Mouse (Mus musculus) CH12.LX (cell line): ENCODE measurements at regions not wholly inside any gene's neighbourhood (a gene's known extent, or its start where the extent isn't known, plus 50 kb on each side); places are given as distances from the start of the nearest gene placed in this dataset.
"Not testable (repeated sequence)": the region's sequence is repeated elsewhere in the genome, so short reads cannot be mapped to it uniquely, and the experiment has no call there.

ENCODE experiments used
- DNase-seq: peaks from one replicate; pipeline ENCODE4 v3.0.0-alpha.2; 2013; ENCODE audit errors: extremely low read depth
- H3K27ac ChIP-seq: 2 replicates; pipeline ENCODE4 v1.5.1; 2012; ENCODE audit warnings: low read depth, mild to moderate bottlenecking, control low read depth, moderate library complexity; ENCODE audit not compliant: insufficient read depth
- H3K27me3 ChIP-seq: replicated peaks from 2 replicates; pipeline ENCODE3; 2012; ENCODE audit warnings: inconsistent platforms
- H3K36me3 ChIP-seq, 2 experiments: replicated peaks in 1 of 2; 2 replicates each; pipeline versions ENCODE3 to v1.6.1; 2012; ENCODE audit warnings: inconsistent platforms in 1 of 2, low read length in 1 of 2, mild to moderate bottlenecking in 1 of 2, mixed read lengths in 1 of 2, moderate library complexity in 1 of 2; ENCODE audit not compliant: control insufficient read depth in 1 of 2, insufficient read depth in 1 of 2
- H3K4me1 ChIP-seq, 2 experiments: 2 replicates each; pipeline ENCODE4 v1.6.1; 2012; ENCODE audit warnings: inconsistent platforms in 1 of 2, moderate library complexity in 1 of 2; ENCODE audit not compliant: insufficient read depth in 2 of 2, control insufficient read depth in 1 of 2
- H3K4me2 ChIP-seq: 2 replicates; pipeline ENCODE4 v1.6.1; 2012; ENCODE audit warnings: low read depth, mild to moderate bottlenecking, control low read depth; ENCODE audit not compliant: poor library complexity, insufficient read depth, severe bottlenecking
- H3K4me3 ChIP-seq, 3 experiments: fragments of 150-350 bp in 1 of 3; sonication (generic) in 1 of 3; replicated peaks in 1 of 3; 2 replicates each; pipeline versions ENCODE3 to v1.5.1; 2011 to 2012; ENCODE audit warnings: low read depth in 2 of 3, low read length in 2 of 3, mild to moderate bottlenecking in 2 of 3, moderate library complexity in 2 of 3, control low read depth in 1 of 3, improper control_type of control experiment in 1 of 3, inconsistent platforms in 1 of 3, mixed read lengths in 1 of 3; ENCODE audit not compliant: poor library complexity in 1 of 3
- H3K79me2 ChIP-seq: replicated peaks from 2 replicates; pipeline ENCODE4 v1.6.1; 2012; ENCODE audit warnings: mild to moderate bottlenecking, moderate library complexity; ENCODE audit not compliant: control insufficient read depth, poor library complexity, insufficient read depth, severe bottlenecking; ENCODE audit errors: extremely low read depth
- H3K9ac ChIP-seq: 2 replicates; pipeline ENCODE4 v1.6.1; 2012; ENCODE audit warnings: low read depth, mild to moderate bottlenecking, control low read depth, moderate library complexity; ENCODE audit not compliant: insufficient read depth
- H3K9me3 ChIP-seq: replicated peaks from 2 replicates; pipeline ENCODE3; 2012; ENCODE audit warnings: low read length, inconsistent platforms, mixed read lengths
- CHD1 ChIP-seq: IDR thresholded peaks from 2 replicates; pipeline ENCODE4 v1.6.1; 2012; ENCODE audit warnings: low read depth, low read length, improper control_type of control experiment, inconsistent platforms
- E2F4 ChIP-seq: IDR thresholded peaks from 2 replicates; pipeline ENCODE4 v1.6.1; 2011; ENCODE audit warnings: low read depth, low read length, improper control_type of control experiment; ENCODE audit not compliant: insufficient replicate concordance
- EP300 ChIP-seq: IDR thresholded peaks from 2 replicates; pipeline ENCODE4 v1.6.1; 2011; ENCODE audit warnings: low read length, improper control_type of control experiment
- ETS1 ChIP-seq: conservative IDR thresholded peaks from 2 replicates; pipeline ENCODE4 v1.6.1; 2012; ENCODE audit warnings: low read depth, mild to moderate bottlenecking, inconsistent platforms, low read length, improper control_type of control experiment, moderate library complexity
- GABPA ChIP-seq: IDR thresholded peaks from 2 replicates; pipeline ENCODE4 v1.6.1; 2012; ENCODE audit warnings: low read depth, low read length, improper control_type of control experiment, inconsistent platforms; ENCODE audit not compliant: insufficient replicate concordance
- HCFC1 ChIP-seq: IDR thresholded peaks from 2 replicates; pipeline ENCODE4 v1.6.1; 2012; ENCODE audit warnings: low read depth, mild to moderate bottlenecking, inconsistent platforms, low read length, improper control_type of control experiment
- JUN ChIP-seq: IDR thresholded peaks from 2 replicates; pipeline ENCODE4 v1.6.1; 2011; ENCODE audit warnings: low read depth, mild to moderate bottlenecking, low read length, improper control_type of control experiment, moderate library complexity; ENCODE audit not compliant: insufficient read depth
- MAX ChIP-seq: IDR thresholded peaks from 2 replicates; pipeline ENCODE4 v1.6.1; 2011; ENCODE audit warnings: low read length, improper control_type of control experiment
- MYC ChIP-seq: IDR thresholded peaks from 2 replicates; pipeline ENCODE4 v1.6.1; 2011; ENCODE audit warnings: low read depth, mild to moderate bottlenecking, improper control_type of control experiment, low read length
- PAX5 ChIP-seq: IDR thresholded peaks from 2 replicates; pipeline ENCODE4 v1.6.1; 2012; ENCODE audit warnings: low read length, inconsistent platforms, mixed read lengths
- POLR2A ChIP-seq: IDR thresholded peaks from 2 replicates; pipeline ENCODE4 v1.6.1; 2011; ENCODE audit warnings: low read depth, mild to moderate bottlenecking, improper control_type of control experiment, low read length
- RCOR1 ChIP-seq: conservative IDR thresholded peaks from 2 replicates; pipeline ENCODE4 v1.6.1; 2012; ENCODE audit warnings: low read depth, mild to moderate bottlenecking, inconsistent platforms, low read length, improper control_type of control experiment
- SIN3A ChIP-seq: IDR thresholded peaks from 2 replicates; pipeline ENCODE4 v1.6.1; 2012; ENCODE audit warnings: low read length, improper control_type of control experiment, inconsistent platforms
- TBP ChIP-seq: conservative IDR thresholded peaks from 2 replicates; pipeline ENCODE4 v1.6.1; 2011; ENCODE audit warnings: low read depth, low read length, improper control_type of control experiment
- USF1 ChIP-seq: IDR thresholded peaks from 2 replicates; pipeline ENCODE4 v1.6.1; 2014; ENCODE audit warnings: low read depth, mild to moderate bottlenecking, inconsistent platforms, low read length, improper control_type of control experiment
- ZC3H11A ChIP-seq: IDR thresholded peaks from 2 replicates; pipeline ENCODE4 v1.6.1; 2012; ENCODE audit warnings: low read depth, mild to moderate bottlenecking, inconsistent platforms, low read length, improper control_type of control experiment
- ZNF384 ChIP-seq: IDR thresholded peaks from 2 replicates; pipeline ENCODE4 v1.6.1; 2012; ENCODE audit warnings: low read depth, low read length, improper control_type of control experiment, inconsistent platforms
- dilution Hi-C: fragments of 300-500 bp; cut with MboI; formaldehyde crosslinking; loops from 2 replicates; pipeline ENCODE4 v1.14.3; 2020; ENCODE audit warnings: low sequenced_read_pairs; ENCODE audit not compliant: extremely low pct_unique_long_range_greater_than_20kb, extremely low pct_ligation_motif_present
- in situ Hi-C: fragments of 300-500 bp; cut with MboI; formaldehyde crosslinking; loops from 3 replicates; pipeline ENCODE4 v1.14.3; 2019; ENCODE audit warnings: low sequenced_read_pairs, low pct_ligation_motif_present, low pct_unique_long_range_greater_than_20kb, mixed read lengths

- H3K4me2 ChIP-seq: not testable (repeated sequence)
Measured at GRCm38 (mm10) chr5:129294861-129295542, 198.5 kb downstream of the Adgrd1 start.

GRCm38 (mm10) chr5:129297657-129298349 is 201.3 kb downstream of the Adgrd1 start:
- no peaks in the 10 kb centered on the region for H3K79me2 ChIP-seq
- H3K27ac ChIP-seq: no peak overlapping the region
- H3K27me3 ChIP-seq: peaks cover 2% of the 10 kb centered on the region
- no peak for TF ChIP-seq TBP
- no peak for TF ChIP-seq ZC3H11A
- TF ChIP-seq JUN: no peak
- TF ChIP-seq ETS1: no peak
- no peak for TF ChIP-seq RCOR1
- no peak for TF ChIP-seq MYC
- no peak for TF ChIP-seq MAX
- TF ChIP-seq PAX5: no peak
- TF ChIP-seq HCFC1: no peak
- no peak for TF ChIP-seq EP300
- no peak for TF ChIP-seq CHD1
- TF ChIP-seq E2F4: no peak
- TF ChIP-seq ZNF384: no peak
- no peak for TF ChIP-seq SIN3A
- TF ChIP-seq GABPA: no peak
- no peak for TF ChIP-seq USF1
- TF ChIP-seq POLR2A: no peak
- dilution Hi-C loops: no loop called here
- peaks cover 55% of the 10 kb centered on the region for H3K9me3 ChIP-seq
- no peak overlapping the region for H3K4me3 ChIP-seq
- in situ Hi-C loops: no loop called here
- H3K36me3 ChIP-seq: no peaks in the 10 kb centered on the region
- DNase-seq: no peak
- H3K9ac ChIP-seq: no peak overlapping the region
- H3K4me1 ChIP-seq: no peaks in the 10 kb centered on the region
- no peak overlapping the region for H3K4me2 ChIP-seq

More at GRCm38 (mm10) chr5:129294861-129295542, 198.5 kb downstream of the Adgrd1 start:
- DNase-seq, dilution Hi-C loops, H3K79me2 ChIP-seq, H3K4me1 ChIP-seq, H3K4me3 ChIP-seq, in situ Hi-C loops, H3K27me3 ChIP-seq, H3K9ac ChIP-seq, H3K27ac ChIP-seq, H3K36me3 ChIP-seq: not testable (repeated sequence)
- peaks cover 56% of the 10 kb centered on the region for H3K9me3 ChIP-seq
